Mouse (Mus musculus) cerebellum, postnatal 25 days (tissue): ENCODE data around the gene Rnf114.

Experiments used
- DNase-seq, 2 experiments: peaks; one replicate each; pipeline ENCODE4 v3.0.0; 2021; ENCODE audit warnings: mixed read lengths in 2 of 2

The Rnf114 gene

DNA sequence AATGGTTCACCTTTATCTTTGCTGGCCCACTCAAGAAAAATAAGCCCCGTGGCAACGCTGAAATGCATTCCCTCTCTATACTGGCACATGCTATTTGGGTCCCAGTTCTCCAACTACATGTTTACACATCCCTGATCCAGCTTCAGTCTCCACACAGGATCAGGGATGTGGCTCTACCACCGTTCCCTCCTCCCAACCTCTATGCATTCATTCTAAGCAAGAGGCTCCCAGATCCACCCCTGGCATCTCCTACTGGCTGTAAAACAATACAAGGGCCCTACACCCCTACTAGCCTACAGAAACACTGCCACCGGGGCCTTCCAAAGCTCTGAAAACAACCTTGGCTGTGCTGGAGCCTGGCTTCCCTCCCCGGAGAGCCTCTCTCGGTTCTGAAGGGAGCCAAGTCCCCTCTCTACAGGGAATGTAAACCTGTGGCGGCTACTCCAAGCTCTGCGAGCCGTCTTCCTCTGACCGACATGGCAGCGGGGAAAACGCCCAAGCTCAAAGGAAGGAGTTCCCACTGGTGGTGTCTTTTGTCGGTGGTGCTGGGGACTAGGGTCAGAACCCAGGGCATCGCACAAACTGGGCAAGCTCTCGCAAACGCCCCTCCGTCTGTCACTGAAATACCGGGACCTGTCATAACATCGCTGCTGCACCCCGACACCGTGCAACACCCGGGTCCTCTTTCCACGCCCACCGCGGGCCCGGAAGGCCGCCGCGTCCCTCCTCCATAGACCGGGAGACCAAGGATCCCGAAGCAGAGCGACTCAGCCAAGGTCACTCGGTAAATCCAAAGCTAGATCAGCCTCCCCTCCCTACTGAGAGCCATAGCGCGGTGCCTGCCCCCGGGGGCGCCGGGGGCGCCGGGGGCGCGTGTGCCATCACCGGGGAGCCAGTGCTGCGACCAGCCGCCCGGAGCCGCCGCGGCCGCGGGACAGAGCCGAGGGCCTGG lies at the start of gene Rnf114:
Gene Rnf114 (plus strand): TSS at position 889 of the 952 bp plus-strand sequence.
- peak in 1 of 2 experiments; percentile 65 for DNase-seq

- peak; percentile 72 to 74 for DNase-seq
Measured at GRCm38 (mm10) chr2:167443411-167444193, 48.8 kb upstream of the Rnf114 start.

- peak; percentile 42 to 45 for DNase-seq
Measured at GRCm38 (mm10) chr2:167445911-167446780, 46.3 kb upstream of the Rnf114 start.

- peak in 1 of 2 experiments; percentile 28 for DNase-seq
Measured at GRCm38 (mm10) chr2:167447207-167447606, 45.2 kb upstream of the Rnf114 start.

- DNase-seq, result peak in 1 of 2 experiments; percentile 12
Measured at GRCm38 (mm10) chr2:167447629-167448028, 44.8 kb upstream of the Rnf114 start.

DNA sequence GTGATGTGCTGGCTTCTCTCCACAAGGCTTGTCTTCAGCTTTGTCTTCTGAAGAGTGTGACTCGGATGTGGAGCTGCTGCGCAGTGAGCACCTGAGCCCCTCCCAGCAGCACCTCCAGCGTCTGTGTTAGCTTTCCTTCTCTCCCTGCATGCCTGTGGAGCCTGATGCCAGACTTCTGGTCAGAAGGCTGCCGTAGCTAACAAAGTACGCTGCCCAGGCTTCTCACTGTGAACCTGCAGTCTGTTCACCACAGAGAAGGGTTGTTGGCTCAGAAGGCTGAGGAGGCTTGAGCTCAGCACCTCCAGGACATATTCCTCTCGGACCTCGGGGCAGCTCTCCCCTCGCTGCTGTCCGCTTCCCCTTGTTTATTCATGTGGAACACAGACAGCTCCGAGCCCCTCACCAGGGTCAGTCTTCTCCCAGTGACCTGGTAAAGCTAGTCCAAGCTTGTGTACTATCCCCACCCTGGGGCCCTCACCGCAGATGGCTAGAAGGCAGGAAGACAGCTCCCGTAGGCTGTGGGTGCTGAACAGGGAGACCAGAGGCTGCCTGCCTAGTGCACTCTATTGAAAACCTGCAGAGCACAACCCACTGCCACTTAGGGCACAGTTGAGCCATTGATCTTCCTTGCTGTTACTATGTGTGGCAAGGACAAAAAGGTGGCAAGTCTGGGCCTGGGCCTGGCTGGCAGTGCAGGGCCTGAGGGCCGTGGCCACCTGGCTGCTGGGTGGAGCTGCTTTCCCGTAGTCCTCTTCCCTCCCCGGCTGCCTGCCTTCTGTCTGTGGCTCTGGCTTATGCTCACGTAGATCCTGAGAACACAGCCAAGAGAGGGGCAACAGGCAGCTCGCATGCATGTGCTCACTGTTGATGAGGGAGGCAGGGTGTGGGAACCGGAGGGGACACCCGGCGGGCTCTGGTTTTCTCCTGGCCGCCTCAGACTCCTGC lies 42.8 kb upstream of the Rnf114 start:
- peak; percentile 75 to 77 for DNase-seq

GRCm38 (mm10) chr2:167450647-167451046 lies 41.8 kb upstream of the Rnf114 start:
- peak; percentile 61 to 70 for DNase-seq

GRCm38 (mm10) chr2:167453814-167454213 lies 38.6 kb upstream of the Rnf114 start:
- DNase-seq, result peak; percentile 56 to 77

DNA sequence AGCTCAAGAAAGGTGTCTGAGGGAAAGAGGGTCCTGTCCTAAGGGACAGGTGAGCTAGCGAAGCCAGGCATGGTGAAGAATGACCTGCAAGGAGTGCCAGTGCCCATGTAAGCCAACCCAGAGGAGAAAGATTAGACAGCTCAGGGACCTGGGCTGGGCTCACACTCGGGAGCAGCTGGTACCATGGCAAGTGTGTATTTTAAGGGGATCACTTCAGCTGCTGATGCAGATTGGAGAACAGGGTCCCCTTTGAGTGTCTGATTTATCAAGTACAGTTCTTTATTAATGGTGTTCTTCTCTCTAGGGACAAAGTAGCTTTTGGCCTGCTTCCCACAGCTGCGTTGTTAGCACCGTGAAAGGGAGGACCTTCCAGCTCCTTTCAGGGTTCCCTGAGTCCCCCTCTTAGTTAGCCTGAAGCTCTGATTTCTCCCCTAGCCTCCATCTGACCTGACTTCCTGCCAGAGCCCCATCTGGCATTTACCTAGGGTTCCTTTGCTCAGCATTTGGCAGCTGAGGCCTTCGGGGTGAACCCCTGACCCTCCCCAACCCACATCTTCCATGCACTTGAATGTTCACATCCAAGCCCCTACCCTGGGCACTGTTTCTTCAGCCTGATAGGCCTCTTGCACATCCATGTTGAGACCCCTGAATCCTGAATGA lies 36.0 kb upstream of the Rnf114 start:
- peak; percentile 71 to 73 for DNase-seq

GRCm38 (mm10) chr2:167457213-167457612 lies 35.2 kb upstream of the Rnf114 start:
- peak; percentile 86 to 89 for DNase-seq

DNA sequence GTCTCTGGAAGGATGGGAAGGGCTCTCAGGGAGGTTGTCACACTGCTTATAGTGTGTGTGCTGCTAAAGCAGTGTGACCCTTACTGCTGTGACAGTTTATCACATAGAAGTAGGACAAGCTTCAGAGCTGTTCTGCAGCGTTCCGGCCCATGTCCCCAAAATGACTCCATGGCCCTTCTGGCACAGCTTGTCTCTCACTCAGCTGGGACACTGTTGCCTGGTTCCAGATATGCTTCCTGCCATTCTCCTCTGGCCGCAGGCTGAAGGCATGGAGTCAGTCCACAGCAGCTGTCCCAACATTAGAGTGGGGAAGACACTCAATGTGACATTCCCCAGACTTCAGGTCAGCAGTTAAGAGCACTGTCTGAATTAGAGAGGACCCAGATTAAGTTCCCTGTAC lies 33.9 kb upstream of the Rnf114 start:
- DNase-seq, result peak; percentile 41 to 53

- DNase-seq, result peak; percentile 84 to 87
Measured at GRCm38 (mm10) chr2:167459071-167459865, 33.2 kb upstream of the Rnf114 start.

DNA sequence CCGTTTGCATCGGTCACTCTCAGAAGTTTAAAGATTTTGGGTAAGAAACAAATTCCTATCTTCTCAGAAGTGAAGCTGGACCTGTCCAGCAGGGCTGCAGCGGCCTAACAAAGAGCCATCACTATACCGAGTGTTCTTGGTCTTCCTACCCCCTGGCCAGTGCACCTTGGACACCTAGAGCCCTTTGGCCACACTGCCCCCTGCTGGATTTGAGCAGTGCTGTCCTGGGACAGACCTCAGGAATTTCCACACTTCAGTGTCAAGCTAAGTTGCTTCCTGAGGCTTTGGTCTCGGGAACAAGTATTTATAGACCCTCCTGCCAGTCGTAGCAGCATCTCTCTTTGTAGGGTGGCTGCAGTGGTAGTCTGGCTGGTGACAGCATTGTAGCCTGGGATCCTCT lies 29.5 kb upstream of the Rnf114 start:
- DNase-seq, result peak; percentile 87 to 91

- DNase-seq, result no peak
Measured at GRCm38 (mm10) chr2:167463802-167464201, 28.6 kb upstream of the Rnf114 start.

GRCm38 (mm10) chr2:167465951-167466350 lies 26.5 kb upstream of the Rnf114 start:
- DNase-seq, result no peak

DNA sequence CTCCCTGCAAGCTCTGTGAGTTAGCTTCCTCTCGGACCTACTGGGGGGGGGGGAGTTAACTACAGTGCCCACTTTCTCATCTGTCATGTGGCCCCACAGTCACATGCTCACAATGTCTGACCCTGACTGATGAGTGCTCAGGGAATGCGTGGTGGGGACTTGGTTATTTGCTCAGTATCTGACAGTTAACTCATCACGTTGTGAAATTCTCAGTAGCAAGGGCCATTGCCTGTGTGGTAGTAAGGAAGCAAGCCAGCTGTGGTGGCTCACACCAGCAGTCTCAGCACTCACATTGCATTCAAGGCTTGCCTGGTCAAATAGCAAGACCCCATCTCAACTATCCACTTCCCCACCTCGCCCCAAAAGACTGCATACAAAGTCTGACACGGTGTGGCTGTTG lies 25.2 kb upstream of the Rnf114 start:
- no peak for DNase-seq

DNA sequence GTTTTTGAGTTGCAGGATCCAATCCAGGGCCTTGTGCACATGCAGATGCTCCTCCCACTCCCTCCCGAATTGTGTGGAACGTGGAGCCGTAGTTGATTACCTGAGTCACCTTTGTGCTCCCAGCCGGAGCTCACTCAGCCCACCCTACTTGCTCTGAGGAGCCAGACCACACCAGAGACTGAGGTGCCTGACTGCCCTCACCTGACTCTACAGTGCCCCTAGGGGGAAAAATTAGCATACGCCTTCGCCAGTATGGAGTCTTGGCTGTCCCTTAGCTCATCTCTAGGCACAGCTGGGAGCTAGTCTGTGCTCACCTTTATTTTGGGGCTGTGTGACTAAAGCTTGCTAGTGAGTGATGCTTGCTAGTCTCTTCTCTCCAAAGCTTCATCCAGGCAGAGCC lies 24.0 kb upstream of the Rnf114 start:
- DNase-seq, result peak; percentile 26 to 51

- DNase-seq, result peak; percentile 69 to 70
Measured at GRCm38 (mm10) chr2:167470611-167471010, 21.8 kb upstream of the Rnf114 start.

DNA sequence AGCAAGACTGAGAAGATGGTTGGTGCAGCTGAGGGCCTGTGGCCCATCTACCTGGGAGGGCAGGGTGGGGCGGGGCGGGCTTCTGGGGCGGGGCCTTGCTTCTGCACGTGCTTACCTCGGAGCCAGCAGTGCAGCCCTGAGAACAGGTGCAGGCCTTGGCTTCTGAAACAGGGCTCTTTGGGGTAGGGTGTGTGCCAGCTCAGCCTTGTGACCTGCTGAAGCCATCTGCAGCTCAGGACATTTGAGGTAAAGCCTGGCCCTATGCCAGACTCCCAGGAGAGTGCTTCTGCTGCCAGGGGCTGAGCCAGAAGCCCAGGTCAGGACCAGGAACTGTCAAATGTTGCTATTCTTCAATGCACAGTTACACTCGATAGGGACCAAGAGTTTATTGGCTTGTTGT lies 20.9 kb upstream of the Rnf114 start:
- peak; percentile 95 to 97 for DNase-seq

DNA sequence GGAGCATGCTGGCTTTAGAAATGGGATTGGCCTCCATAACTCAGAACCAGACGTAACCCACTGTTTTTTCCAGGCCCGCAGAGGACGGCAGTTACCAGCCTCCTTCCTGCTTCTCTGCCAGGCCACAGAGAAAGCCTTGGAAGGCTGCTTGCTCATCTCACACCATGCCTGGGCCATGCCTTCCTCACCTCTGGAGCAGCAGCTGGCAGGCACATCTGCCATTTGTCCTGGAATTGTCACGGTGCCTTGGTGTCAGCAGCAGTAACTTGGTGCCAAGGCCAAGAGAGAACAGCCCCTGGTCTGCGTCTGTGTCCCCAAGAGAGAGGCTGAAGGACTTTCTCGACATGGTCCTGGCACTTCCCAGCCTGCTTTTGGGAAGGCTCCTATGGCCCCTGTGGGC lies 18.2 kb upstream of the Rnf114 start:
- DNase-seq, result no peak
